Mouse (Mus musculus) MEL (cell line): Measurements from ENCODE around the gene Fam102b. TPM values are rescaled to one million over a fixed set of nuclear protein-coding genes. Genes with fewer than 3 reads are reported as not detected.

Source experiments
- DNase-seq: peaks from one replicate; pipeline ENCODE4 v3.0.0; 2011; ENCODE audit warnings: low read depth, low spot score
- H3K27ac ChIP-seq: 2 replicates; pipeline ENCODE4 v1.5.1; 2012; ENCODE audit warnings: low read depth, mild to moderate bottlenecking, control low read depth, low read length, moderate library complexity; ENCODE audit not compliant: control insufficient read depth
- H3K27me3 ChIP-seq, 2 experiments: fragments of 150-350 bp in 1 of 2; sonication (generic) in 1 of 2; 2 replicates each; pipeline ENCODE4 v1.6.1; 2012; ENCODE audit warnings: low read length in 2 of 2, mild to moderate bottlenecking in 2 of 2, improper control_type of control experiment in 1 of 2, moderate library complexity in 1 of 2; ENCODE audit not compliant: insufficient read depth in 2 of 2, control insufficient read depth in 1 of 2
- H3K36me3 ChIP-seq, 2 experiments: 2 replicates each; pipeline ENCODE4 v1.6.1; 2012 to 2014; ENCODE audit warnings: low read length in 2 of 2, improper control_type of control experiment in 1 of 2, inconsistent platforms in 1 of 2, mild to moderate bottlenecking in 1 of 2; ENCODE audit not compliant: insufficient read depth in 2 of 2, control insufficient read depth in 1 of 2
- H3K4me1 ChIP-seq, 2 experiments: fragments of 150-350 bp in 1 of 2; sonication (generic) in 1 of 2; 2 replicates each; pipeline ENCODE4 v1.6.1; 2012; ENCODE audit warnings: low read length in 2 of 2, improper control_type of control experiment in 1 of 2, mild to moderate bottlenecking in 1 of 2; ENCODE audit not compliant: insufficient read depth in 2 of 2, control insufficient read depth in 1 of 2
- H3K4me3 ChIP-seq, 2 experiments: fragments of 150-350 bp in 1 of 2; sonication (generic) in 1 of 2; 2 replicates each; pipeline ENCODE4 v1.5.1; 2012; ENCODE audit warnings: low read depth in 2 of 2, low read length in 2 of 2, mild to moderate bottlenecking in 2 of 2, moderate library complexity in 2 of 2, control low read depth in 1 of 2, improper control_type of control experiment in 1 of 2; ENCODE audit not compliant: control insufficient read depth in 1 of 2, insufficient read depth in 1 of 2
- H3K79me2 ChIP-seq: 2 replicates; pipeline ENCODE4 v1.6.1; 2012; ENCODE audit warnings: mild to moderate bottlenecking, low read length, moderate library complexity; ENCODE audit not compliant: control insufficient read depth, poor library complexity, insufficient read depth
- H3K9ac ChIP-seq: 2 replicates; pipeline ENCODE4 v1.6.1; 2012; ENCODE audit warnings: low read depth, mild to moderate bottlenecking, control low read depth, low read length, moderate library complexity; ENCODE audit not compliant: control insufficient read depth, poor library complexity, severe bottlenecking
- H3K9me3 ChIP-seq: fragments of 150-350 bp; sonication (generic); replicated peaks from 2 replicates; pipeline ENCODE4 v1.6.1; 2012; ENCODE audit warnings: mild to moderate bottlenecking, low read length, improper control_type of control experiment, moderate library complexity; ENCODE audit not compliant: insufficient read depth
- BHLHE40 ChIP-seq: IDR thresholded peaks from 2 replicates; pipeline ENCODE4 v1.6.1; 2012; ENCODE audit warnings: low read depth, mild to moderate bottlenecking, inconsistent platforms, low read length, improper control_type of control experiment, borderline replicate concordance
- EP300 ChIP-seq, 2 experiments: IDR thresholded peaks; 2 replicates each; pipeline ENCODE4 v1.6.1; 2011; ENCODE audit warnings: improper control_type of control experiment in 2 of 2, low read length in 2 of 2, low read depth in 1 of 2, mild to moderate bottlenecking in 1 of 2
- ETS1 ChIP-seq: IDR thresholded peaks from 2 replicates; pipeline ENCODE4 v1.6.1; 2012; ENCODE audit warnings: low read depth, mild to moderate bottlenecking, inconsistent platforms, low read length, improper control_type of control experiment, moderate library complexity
- GATA1 ChIP-seq: IDR thresholded peaks from 2 replicates; pipeline ENCODE4 v1.6.1; 2011; ENCODE audit warnings: low read depth, low read length, improper control_type of control experiment
- HCFC1 ChIP-seq: IDR thresholded peaks from 2 replicates; pipeline ENCODE4 v1.6.1; 2012; ENCODE audit warnings: low read depth, mild to moderate bottlenecking, inconsistent platforms, low read length, improper control_type of control experiment, moderate library complexity
- MAFK ChIP-seq: IDR thresholded peaks from 2 replicates; pipeline ENCODE4 v1.6.1; 2011; ENCODE audit warnings: low read depth, mild to moderate bottlenecking, low read length, improper control_type of control experiment, borderline replicate concordance
- MAX ChIP-seq: IDR thresholded peaks from 2 replicates; pipeline ENCODE4 v1.6.1; 2011; ENCODE audit warnings: low read length, improper control_type of control experiment
- MEF2A ChIP-seq: IDR thresholded peaks from 2 replicates; pipeline ENCODE4 v1.6.1; 2014; ENCODE audit warnings: low read depth, mild to moderate bottlenecking, inconsistent platforms, low read length, improper control_type of control experiment; ENCODE audit not compliant: poor library complexity, insufficient replicate concordance, severe bottlenecking; ENCODE audit errors: extremely low read depth
- MXI1 ChIP-seq: IDR thresholded peaks from 2 replicates; pipeline ENCODE4 v1.6.1; 2011; ENCODE audit warnings: mild to moderate bottlenecking, low read depth, low read length, improper control_type of control experiment
- MYB ChIP-seq: IDR thresholded peaks from 2 replicates; pipeline ENCODE4 v1.6.1; 2011; ENCODE audit warnings: mild to moderate bottlenecking, low read depth, low read length, improper control_type of control experiment
- NRF1 ChIP-seq: IDR thresholded peaks from 2 replicates; pipeline ENCODE4 v1.6.1; 2014; ENCODE audit warnings: low read depth, mild to moderate bottlenecking, inconsistent platforms, low read length, improper control_type of control experiment, moderate library complexity; ENCODE audit not compliant: poor library complexity, insufficient read depth, severe bottlenecking
- POLR2A ChIP-seq, 2 experiments: IDR thresholded peaks; 2 replicates each; pipeline ENCODE4 v1.6.1; 2011 to 2012; ENCODE audit warnings: low read length in 2 of 2, mild to moderate bottlenecking in 2 of 2, control low read depth in 1 of 2, improper control_type of control experiment in 1 of 2, low read depth in 1 of 2, moderate library complexity in 1 of 2; ENCODE audit not compliant: control insufficient read depth in 1 of 2, insufficient read depth in 1 of 2, poor library complexity in 1 of 2
- POLR2AphosphoS2 ChIP-seq: IDR thresholded peaks from 2 replicates; pipeline ENCODE4 v1.6.1; 2011; ENCODE audit warnings: low read length, improper control_type of control experiment
- RAD21 ChIP-seq: IDR thresholded peaks from 2 replicates; pipeline ENCODE4 v1.6.1; 2011; ENCODE audit warnings: mild to moderate bottlenecking, low read depth, low read length, improper control_type of control experiment
- SMC3 ChIP-seq: IDR thresholded peaks from 2 replicates; pipeline ENCODE4 v1.6.1; 2011; ENCODE audit warnings: low read depth, low read length, improper control_type of control experiment
- TBP ChIP-seq: IDR thresholded peaks from 2 replicates; pipeline ENCODE4 v1.8.0; 2011; ENCODE audit warnings: low read depth, low read length, improper control_type of control experiment
- TCF12 ChIP-seq: IDR thresholded peaks from 2 replicates; pipeline ENCODE4 v1.6.1; 2014; ENCODE audit warnings: low read depth, mild to moderate bottlenecking, inconsistent platforms, low read length, improper control_type of control experiment, moderate library complexity
- UBTF ChIP-seq: IDR thresholded peaks from 2 replicates; pipeline ENCODE4 v1.6.1; 2012; ENCODE audit warnings: low read depth, mild to moderate bottlenecking, inconsistent platforms, low read length, improper control_type of control experiment, moderate library complexity, borderline replicate concordance; ENCODE audit not compliant: insufficient read depth
- ZMIZ1 ChIP-seq: IDR thresholded peaks from 2 replicates; pipeline ENCODE4 v1.6.1; 2012; ENCODE audit warnings: low read depth, mild to moderate bottlenecking, inconsistent platforms, low read length, improper control_type of control experiment, moderate library complexity
- polyA plus RNA-seq, 2 experiments: library from polyadenylated mRNA; stranded (reverse) in 1 of 2; unstranded in 1 of 2; fragments of >175 nt in 1 of 2; fragments of >200 nt in 1 of 2; gene quantifications; 2 replicates each; pipeline versions ENCODE4 v1.2.1 to v1.2.4; 2012; ENCODE audit warnings: low replicate concordance in 2 of 2, low read depth in 1 of 2; ENCODE audit not compliant: insufficient read length in 2 of 2, insufficient read depth in 1 of 2, missing spikeins in 1 of 2
- total RNA-seq: library from RNA; depleted of rRNA; stranded (reverse); fragments of 300-350 nt; gene quantifications from 2 replicates; pipeline ENCODE4 v1.2.3, GENCODE M21; 2012

The Fam102b gene
- total and polyA plus RNA-seq, 3 experiments = 10.4 to 26.9 (median 14.1) TPM

GRCm38 (mm10) chr3:108961655-108962054 is 65.8 kb downstream of the Fam102b start:
- DNase-seq = no peak
- no peaks in the 10 kb centered on the region for H3K79me2 ChIP-seq
- no peak overlapping the region for H3K9ac ChIP-seq
- no peak overlapping the region for H3K27ac ChIP-seq
- no peaks in the 10 kb centered on the region for H3K9me3 ChIP-seq
- no peaks in the 10 kb centered on the region for H3K27me3 ChIP-seq
- H3K36me3 ChIP-seq = no peaks in the 10 kb centered on the region
- H3K4me3 ChIP-seq = no peak overlapping the region
- TF ChIP-seq TBP (no peak), RAD21 (no peak), TCF12 (no peak), GATA1 (no peak), BHLHE40 (no peak)
- H3K4me1 ChIP-seq = no peaks in the 10 kb centered on the region

GRCm38 (mm10) chr3:108961226-108961625 is 66.2 kb downstream of the Fam102b start:
- no peaks in the 10 kb centered on the region for H3K36me3 ChIP-seq
- H3K27me3 ChIP-seq = no peaks in the 10 kb centered on the region
- no peak overlapping the region for H3K4me3 ChIP-seq
- DNase-seq = no peak
- no peak overlapping the region for H3K27ac ChIP-seq
- H3K79me2 ChIP-seq = no peaks in the 10 kb centered on the region
- TF ChIP-seq ZMIZ1 = no peak
- TF ChIP-seq MAX = no peak
- no peak overlapping the region for H3K9ac ChIP-seq
- no peaks in the 10 kb centered on the region for H3K4me1 ChIP-seq
- H3K9me3 ChIP-seq = no peaks in the 10 kb centered on the region

- no peak overlapping the region for H3K27ac ChIP-seq
- no peaks in the 10 kb centered on the region for H3K79me2 ChIP-seq
- H3K36me3 ChIP-seq = no peaks in the 10 kb centered on the region
- H3K4me3 ChIP-seq = no peak overlapping the region
- H3K4me1 ChIP-seq = no peaks in the 10 kb centered on the region
- no peaks in the 10 kb centered on the region for H3K27me3 ChIP-seq
- no peak for TF ChIP-seq MYB
- no peak for TF ChIP-seq GATA1
- TF ChIP-seq MAX = no peak
- no peak for TF ChIP-seq POLR2A (IDR thresholded peaks at IDR 0.05; ENCODE audit: control insufficient read depth in 1 of 2, insufficient read depth in 1 of 2, low read depth in 1 of 2, low read length in 2 of 2, poor library complexity in 1 of 2)
- TF ChIP-seq NRF1 = no peak
- TF ChIP-seq EP300 (IDR thresholded peaks at IDR 0.05; ENCODE audit: low read depth in 1 of 2, low read length in 2 of 2) = no peak
- no peak for TF ChIP-seq TBP
- TF ChIP-seq ETS1 = no peak
- TF ChIP-seq UBTF = no peak
- TF ChIP-seq SMC3 = no peak
- no peak for TF ChIP-seq POLR2AphosphoS2
- no peak for TF ChIP-seq MXI1
- TF ChIP-seq HCFC1 = no peak
- TF ChIP-seq MEF2A = no peak
- no peak for TF ChIP-seq MAFK
- no peak for DNase-seq
- no peak overlapping the region for H3K9ac ChIP-seq
- no peaks in the 10 kb centered on the region for H3K9me3 ChIP-seq
Observed at GRCm38 (mm10) chr3:108959680-108960295, 67.6 kb downstream of the Fam102b start.
